10 mouse cellular contexts compared by ENCODE assay signal in the genomic region with DNA sequence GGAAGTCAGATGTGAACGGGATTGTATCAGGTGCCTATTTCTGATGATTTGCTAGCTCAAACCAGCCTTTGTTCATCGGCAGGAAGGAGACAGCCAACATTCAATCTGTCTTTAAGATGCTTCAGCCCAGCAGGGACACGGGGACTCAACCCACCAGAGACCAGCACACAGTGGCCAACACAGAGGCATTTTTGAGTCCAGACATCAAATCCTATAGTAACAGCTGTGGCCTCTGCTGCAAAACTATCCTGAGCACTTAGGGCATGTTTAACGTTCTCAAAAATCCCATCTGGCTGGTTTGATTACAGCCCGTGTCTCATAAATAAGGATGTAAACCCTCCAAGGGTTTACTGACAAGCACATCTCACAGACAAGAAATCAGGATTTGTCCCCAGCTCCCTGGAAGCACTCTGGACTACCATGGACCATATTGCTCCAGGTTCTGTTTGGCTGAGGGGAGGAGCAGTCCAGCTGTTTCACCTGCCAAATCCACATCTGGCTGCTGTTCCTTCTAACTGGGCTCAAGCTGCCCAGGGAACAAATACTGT.
DNase-seq lines count a peak whose midpoint lies in the region; ATAC-seq lines count a peak whose summit lies in the region.
"Had no signal": no experiment of that assay in that cellular context is flagged by ENCODE, and none has a peak within 500 bp of the region (broad histone marks: within the 10 kb centered on the region; RNA-seq: fewer than 3 reads in every experiment).

No protein-coding gene starts in this region.

- no peaks in the 10 kb centered on the region for H3K36me3 ChIP-seq in neural tube, embryonic 11.5 days (ENCODE audit: control insufficient read depth, insufficient read depth, low read length)
- H3K36me3 ChIP-seq in limb, embryonic 15.5 days = no peaks in the 10 kb centered on the region

- H3K9ac ChIP-seq in neural tube, embryonic 11.5 days (ENCODE audit: low read length) = no peak overlapping the region
- no peak overlapping the region for H3K9ac ChIP-seq in limb, embryonic 15.5 days

- H3K4me2 ChIP-seq in neural tube, embryonic 11.5 days (ENCODE audit: low read depth) = no peak overlapping the region
- H3K4me2 ChIP-seq in limb, embryonic 15.5 days = peak overlapping the region; percentile 20; the same call in 1 of the 2 replicates

- H3K27me3 ChIP-seq in neural tube, embryonic 11.5 days (ENCODE audit: control insufficient read depth, insufficient read depth, low read length) = no peaks in the 10 kb centered on the region
- no peaks in the 10 kb centered on the region for H3K27me3 ChIP-seq in limb, embryonic 15.5 days

- no peaks in the 10 kb centered on the region for H3K4me1 ChIP-seq in neural tube, embryonic 11.5 days (ENCODE audit: control insufficient read depth, insufficient read depth, low read length)
- peaks cover 55% of the 10 kb centered on the region for H3K4me1 ChIP-seq in limb, embryonic 15.5 days

- 0 out of 2 replicates have a peak, but pooled peaks have one; percentile 16 for ATAC-seq in frontal cortex, adult (ENCODE audit: low TSS enrichment)
- ATAC-seq in neural tube, embryonic 11.5 days (ENCODE audit: insufficient read depth, low FRiP score, low TSS enrichment) = peak; percentile 40; the same call in 1 of the 2 replicates
- peak; percentile 35; the same call in 1 of the 2 replicates for ATAC-seq in limb, embryonic 15.5 days (ENCODE audit: insufficient number of reproducible peaks, low FRiP score, low TSS enrichment, low read depth)

- H3K4me3 ChIP-seq in neural tube, embryonic 11.5 days (ENCODE audit: low read depth, low read length) = no peak overlapping the region
- no peak overlapping the region for H3K4me3 ChIP-seq in limb, embryonic 15.5 days

- no peak overlapping the region for H3K27ac ChIP-seq in neural tube, embryonic 11.5 days (ENCODE audit: low read depth, low read length)
- H3K27ac ChIP-seq in limb, embryonic 15.5 days = peak overlapping the region; percentile 84

- H3K9me3 ChIP-seq in neural tube, embryonic 11.5 days (ENCODE audit: control insufficient read depth, low read length) = no peaks in the 10 kb centered on the region
- no peaks in the 10 kb centered on the region for H3K9me3 ChIP-seq in limb, embryonic 15.5 days

- no peak for DNase-seq in frontal cortex, postnatal 10 days (ENCODE audit: low spot score in 2 of 2)
- DNase-seq in neural tube, embryonic 11.5 days (ENCODE audit: low spot score) = no peak
- no peak for DNase-seq in neural tube, embryonic 10.5 days (ENCODE audit: extremely low spot score, low spot score)
- DNase-seq in Muller cell, postnatal 12 days (ENCODE audit: inconsistent ontology term) = no peak
- DNase-seq in left cerebral cortex, postnatal 10 days (ENCODE audit: extremely low spot score in 1 of 2, low spot score in 2 of 2) = no peak
- no peak for DNase-seq in spleen, adult 12 weeks (ENCODE audit: low spot score)
- DNase-seq: cerebellum, adult 11 months; thymus, postnatal 25 days had no signal

- WGBS in neural tube, embryonic 11.5 days = 54% methylated on average over 5 of the region's 5 CpGs
- WGBS in limb, embryonic 15.5 days = 30% methylated on average over 5 of the region's 5 CpGs

- intact Hi-C loops in left cerebral cortex, postnatal 10 days (cut with DNase I) = no loop called here
